Mouse (Mus musculus) CH12F3 (cell line): ENCODE measurements around the gene Jph3.

ENCODE experiments used
- in situ Hi-C: fragments of 300-500 bp; cut with MboI; formaldehyde crosslinking; loops from 2 replicates; pipeline ENCODE4 v1.14.3; 2020; ENCODE audit warnings: low sequenced_read_pairs

Jph3 gene

DNA sequence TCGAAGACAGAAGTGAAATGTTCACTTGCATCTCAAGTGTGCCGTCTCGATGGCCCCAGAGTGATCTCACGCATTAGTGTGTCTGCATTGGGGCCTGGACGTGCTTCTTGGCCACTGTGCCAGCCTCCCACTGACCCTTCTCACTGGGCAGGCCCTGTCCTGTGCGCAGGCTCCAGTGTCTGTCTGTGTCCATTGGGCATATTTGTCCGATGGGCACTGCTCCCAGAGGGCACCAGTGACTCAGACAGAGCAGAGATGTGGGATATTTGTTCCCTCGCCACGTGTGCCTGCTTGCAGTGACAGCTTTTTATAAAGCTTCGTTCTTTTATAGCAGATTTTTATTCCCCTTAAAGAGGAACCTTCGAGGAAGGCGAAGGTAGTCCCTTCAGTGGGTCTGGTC is 44.5 kb downstream of the Jph3 start:
- in situ Hi-C loops: no loop called here

DNA sequence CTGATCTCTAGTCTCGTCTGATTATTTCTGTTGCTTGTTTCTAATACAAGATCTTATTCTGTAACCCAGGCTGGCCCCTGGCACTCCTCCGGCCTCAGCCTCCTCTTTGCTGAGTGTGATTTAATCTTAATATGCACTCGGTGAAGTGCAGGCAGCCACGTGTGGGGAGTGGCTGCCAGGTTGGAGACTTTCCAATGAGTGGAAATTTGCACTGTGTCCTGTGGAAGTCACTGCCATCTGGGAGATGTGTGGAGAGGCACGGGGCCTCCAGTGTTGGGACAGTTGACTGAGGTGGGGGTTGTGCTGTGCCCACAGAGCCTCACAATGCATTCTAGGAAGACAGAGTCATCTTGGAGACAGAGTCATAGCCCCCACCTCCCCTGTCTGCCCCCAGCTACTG is 53.1 kb downstream of the Jph3 start:
- in situ Hi-C loops: no loop called here

DNA sequence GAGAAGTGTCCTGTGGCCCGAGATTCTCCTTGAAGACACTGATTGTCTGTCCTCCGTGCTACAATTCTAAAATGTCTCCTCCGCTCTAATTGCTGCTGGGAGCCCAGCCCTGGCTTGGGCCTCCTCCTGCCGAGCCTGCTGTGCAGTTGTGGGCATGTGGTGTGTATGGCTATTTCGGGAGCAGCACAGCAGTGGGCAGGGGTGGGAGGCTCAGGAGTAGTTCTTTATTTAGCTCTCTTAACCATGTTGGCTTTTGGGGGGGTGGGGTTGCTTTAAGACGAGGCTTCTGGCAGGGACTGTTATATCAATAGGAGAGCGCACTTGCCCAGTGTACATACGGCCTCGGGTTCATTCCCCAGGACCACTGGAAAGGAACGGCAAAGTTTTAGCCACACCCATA is 57.1 kb downstream of the Jph3 start:
- in situ Hi-C loops: no loop called here

DNA sequence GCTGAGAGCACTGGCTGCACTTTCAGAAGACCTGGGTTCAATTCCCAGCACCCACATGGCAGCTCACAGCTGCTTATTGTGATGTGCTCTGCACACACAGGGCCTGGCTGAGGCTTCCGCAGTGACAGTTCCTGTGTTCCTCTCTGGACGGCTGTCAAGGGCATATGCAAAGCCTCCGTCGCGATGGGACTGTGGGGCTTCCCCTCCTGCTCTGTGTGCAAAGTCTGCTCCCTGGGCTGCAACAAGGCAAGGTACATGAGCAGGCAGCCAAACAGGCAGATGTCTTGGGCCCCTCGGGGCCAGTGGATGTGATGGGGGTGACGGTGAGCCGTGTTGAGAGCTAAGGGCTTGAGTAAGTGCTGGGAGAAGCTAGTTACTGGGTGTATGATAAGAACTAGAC is 59.4 kb downstream of the Jph3 start:
- in situ Hi-C loops: no loop called here

DNA sequence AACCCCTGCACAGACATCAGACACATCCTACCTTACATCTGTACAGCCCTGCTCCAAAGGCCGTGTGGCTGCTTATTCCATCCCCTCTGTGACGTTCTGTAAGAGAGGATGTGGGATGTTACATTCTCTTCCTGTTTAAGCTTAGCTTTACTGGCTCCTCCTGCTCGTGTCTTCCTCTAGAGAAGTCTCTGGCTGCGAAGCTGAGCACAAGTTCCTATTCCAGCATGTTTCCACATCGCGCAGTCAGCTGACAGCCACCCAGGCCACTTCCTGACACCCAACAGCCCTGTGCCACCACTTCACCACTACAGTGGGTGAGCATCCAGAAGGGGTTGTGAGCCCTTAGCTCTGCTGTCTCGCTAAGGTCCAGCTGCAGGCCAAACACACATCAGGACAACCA is 62.7 kb downstream of the Jph3 start:
- in situ Hi-C loops: no loop called here

DNA sequence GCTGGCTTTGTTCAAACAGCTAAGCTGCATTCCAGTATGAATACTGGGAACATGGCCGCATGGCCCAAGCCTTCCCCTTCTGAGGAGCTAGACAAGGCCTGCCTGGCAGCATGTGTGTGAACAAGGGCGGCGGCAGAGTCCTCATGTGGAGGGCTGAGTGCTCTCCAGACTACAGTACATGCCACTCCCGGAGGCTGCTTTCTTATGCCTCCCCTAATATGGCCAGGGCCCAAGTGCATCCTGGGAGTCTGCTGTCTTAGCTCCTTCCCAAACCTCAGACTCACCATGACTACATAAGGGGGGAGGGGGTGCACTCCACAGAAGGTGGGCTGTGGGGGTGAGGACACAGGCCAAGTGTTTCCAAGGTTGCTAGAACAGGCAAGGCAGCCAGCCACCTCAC is 63.2 kb downstream of the Jph3 start:
- in situ Hi-C loops: no loop called here

DNA sequence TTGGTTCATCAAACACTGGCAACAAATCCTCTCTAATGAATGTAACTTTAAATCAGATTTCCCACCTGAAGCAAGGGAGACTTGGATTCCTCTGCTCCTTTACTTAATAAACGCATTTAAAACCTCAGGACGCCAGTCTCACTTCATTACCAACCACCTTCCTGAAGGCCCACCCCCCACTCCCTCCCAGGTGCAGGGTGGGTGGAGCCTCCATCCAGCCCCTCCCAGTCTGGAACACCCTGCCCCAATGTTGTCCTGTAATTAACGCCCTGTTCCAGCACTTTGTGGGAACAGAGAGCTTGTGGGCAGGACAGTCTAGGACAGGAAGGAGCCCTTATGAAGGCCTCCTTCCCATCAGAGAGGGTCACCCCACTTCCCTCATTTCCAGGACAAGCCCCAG is 64.7 kb downstream of the Jph3 start:
- in situ Hi-C loops: no loop called here

DNA sequence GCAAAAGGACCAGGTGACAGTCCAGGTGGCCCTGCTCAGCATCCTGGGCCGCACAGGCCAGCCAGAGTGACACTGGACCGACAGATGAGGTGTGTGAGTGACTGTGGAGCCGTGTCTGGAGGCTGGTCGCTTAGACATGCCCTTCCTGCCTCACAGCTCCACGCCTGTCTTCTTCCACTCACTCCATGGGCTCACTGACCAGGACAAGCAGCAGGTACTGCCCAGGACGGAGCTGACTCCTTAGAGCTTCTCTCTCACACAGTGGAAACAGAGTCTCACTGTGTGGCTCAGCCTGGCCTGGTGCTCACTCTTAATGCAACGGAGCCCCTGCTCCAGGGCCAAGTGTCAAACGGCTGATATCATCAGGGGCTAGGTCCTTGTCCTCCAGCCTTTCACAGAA is 66.0 kb downstream of the Jph3 start:
- in situ Hi-C loops: no loop called here

DNA sequence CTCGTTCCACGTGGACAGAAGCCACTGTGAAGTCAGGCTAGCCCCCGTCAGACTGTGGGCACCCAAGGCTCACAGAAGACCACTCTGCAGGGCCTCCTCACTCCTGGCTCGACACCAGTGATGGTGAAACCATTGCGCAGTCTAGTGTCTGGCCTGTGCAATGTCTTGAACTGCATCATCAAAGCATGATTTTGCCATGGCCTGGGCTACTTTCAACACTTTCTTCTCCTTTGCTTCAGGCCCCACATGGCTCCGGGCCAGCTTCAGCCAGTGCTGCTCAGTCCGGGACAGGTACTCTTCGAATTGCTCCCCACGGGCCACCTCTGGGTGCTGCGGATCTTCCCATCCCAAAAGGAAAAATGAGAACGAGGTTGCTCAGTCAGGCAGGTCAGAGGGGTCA is 67.0 kb downstream of the Jph3 start:
- in situ Hi-C loops: no loop called here

DNA sequence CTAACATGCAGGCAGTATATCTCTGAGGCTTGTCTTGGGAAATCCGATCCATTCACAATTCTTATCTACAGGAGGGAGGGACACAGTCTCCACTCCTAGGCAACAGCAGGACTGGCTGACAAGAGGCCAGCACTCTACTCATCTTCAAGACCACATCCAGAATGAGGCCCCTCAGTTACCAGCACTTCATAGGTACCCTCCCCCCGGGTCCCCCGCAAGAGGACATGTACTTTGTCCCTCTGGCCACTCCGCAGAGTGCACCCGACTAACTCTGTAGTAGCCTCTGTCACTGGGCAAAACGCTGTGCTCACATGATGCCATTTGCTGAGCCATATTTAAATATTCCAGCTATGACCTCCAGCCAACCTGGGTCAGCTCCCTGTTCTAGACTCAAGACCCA is 69.0 kb downstream of the Jph3 start:
- in situ Hi-C loops: no loop called here

DNA sequence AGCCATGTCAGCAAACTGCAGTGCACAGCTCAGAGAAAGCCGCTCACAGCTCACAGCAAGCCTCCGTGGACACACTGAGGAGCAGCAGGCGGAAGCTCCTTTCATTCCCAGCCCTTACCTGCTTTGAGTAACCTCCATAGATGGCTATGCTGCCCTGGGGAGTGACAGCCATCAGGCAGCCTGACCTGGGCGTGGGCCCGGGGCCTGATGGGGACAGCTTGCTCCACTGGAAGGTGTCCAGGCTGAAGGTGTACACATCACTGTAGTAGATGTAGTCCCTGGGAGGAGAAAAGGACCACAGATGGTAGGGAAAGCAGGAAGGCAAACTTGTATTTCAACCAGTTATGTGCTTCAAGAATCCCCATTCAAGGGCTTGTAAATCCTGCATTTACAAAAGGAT is 75.4 kb downstream of the Jph3 start:
- in situ Hi-C loops: no loop called here

DNA sequence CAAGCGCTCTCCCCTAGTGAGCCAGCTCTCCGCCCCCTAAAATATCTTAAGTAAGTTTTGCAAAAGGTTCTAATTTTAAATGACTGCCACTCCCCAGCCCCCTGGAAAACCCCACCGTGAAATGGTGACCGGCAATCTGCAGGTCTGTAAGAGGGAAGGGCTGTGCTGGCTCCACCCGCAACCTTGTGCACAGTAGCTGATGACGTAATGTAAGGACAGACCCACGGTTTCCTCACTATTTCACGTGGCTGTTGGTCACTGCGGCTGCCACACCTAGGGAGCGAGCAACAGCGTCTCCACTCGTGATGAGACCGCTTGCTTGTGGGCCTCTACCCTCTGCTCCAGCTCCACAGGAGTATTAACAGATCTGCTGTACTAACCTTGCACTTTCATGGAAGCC is 76.7 kb downstream of the Jph3 start:
- in situ Hi-C loops: no loop called here

DNA sequence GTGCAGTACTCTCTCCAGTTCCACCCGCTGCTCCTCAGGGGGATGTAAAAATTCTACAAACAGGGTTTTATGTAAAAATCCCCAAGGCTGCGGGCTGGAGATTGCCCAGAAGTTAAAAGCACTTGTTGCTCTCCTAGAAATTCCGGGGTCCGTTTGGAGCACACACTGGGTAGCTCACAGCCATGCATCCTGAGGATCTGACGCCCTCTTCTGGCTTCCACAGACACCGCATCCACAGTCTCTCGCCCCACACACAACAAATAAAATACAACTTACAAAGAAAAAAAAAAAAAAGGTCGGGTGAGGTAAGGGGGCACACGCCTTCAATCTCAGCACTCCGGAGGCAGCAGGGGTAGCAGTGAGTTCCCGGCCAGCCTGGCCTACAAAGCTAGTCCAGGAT is 78.6 kb downstream of the Jph3 start:
- in situ Hi-C loops: no loop called here

DNA sequence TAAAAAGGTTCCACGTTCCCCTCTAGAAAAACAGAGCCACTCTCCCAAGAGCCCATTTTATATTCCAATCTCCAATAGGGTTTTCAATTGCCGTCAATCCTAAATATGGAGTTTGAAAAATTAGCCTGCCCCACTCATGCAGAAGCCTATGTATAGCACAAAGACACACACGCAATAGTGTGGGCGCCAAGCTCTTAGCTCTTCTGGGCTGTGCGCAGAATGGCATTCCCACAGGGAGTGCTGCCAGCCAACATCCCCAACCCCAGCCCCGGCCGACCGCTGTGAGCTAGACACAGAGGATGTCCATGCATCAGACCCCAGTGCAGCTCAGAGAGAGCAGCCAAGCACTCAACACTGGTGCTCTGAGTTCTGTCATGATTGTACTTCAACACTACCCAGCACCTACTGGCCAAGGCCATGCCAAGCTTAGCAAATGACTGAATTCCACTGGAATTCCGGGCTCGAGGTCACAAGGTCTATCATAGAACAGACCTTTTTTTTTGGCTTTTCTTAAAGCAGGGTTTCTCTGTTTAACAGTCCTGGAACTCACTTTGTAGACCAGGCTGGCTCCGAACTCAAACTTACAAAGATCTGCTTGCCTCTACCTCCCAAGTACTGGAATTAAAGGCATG is 80.2 kb downstream of the Jph3 start:
- in situ Hi-C loops: no loop called here

DNA sequence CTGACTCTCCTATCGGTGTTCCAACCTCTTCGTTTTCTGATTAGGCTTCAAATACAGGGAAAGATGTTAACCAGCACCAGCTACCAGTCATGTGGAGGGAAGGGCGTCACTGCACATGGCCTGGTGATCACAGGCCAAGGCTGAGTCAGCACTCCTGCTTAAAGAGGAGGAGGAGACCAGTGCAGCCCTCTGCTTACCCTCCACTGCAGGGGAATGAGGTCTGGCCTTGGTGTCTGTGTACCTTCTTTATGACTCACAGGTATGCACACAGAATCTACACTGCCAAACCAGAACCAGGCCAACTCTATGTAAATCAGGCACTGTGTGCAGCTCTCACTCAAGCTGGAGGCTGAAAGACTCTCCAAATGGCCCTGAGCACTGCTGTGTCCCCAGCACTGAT is 82.1 kb downstream of the Jph3 start:
- in situ Hi-C loops: no loop called here

DNA sequence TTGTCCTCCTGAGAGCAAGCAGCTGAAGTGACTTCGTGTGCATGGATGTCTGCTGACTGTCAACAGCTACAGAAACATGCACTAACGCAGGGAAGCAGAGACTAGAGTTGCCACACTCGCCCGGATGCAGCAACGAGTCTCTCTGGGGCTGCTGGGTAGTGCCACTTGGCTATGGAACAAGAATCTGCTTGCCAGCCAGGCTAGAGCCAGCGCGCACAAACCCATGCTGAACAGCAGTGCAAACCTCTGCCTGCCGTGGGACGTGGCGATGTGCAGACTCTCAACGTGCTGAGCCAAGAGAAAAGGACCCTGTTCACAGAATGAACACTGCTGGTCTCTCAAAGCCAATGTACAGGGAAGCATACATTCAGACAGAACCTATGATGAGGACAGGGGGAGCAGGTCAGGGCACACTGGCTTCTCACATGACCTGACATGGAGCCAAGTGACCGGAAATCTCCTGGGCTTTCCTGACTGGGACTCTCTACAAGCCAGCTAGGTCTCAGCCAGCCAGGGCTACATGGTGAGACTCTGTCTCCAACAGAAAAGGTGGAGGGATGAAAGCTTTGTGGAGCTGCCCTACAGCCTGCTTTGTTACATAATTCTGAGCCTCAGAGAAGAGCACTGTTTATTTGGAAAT is 82.6 kb downstream of the Jph3 start:
- in situ Hi-C loops: no loop called here

DNA sequence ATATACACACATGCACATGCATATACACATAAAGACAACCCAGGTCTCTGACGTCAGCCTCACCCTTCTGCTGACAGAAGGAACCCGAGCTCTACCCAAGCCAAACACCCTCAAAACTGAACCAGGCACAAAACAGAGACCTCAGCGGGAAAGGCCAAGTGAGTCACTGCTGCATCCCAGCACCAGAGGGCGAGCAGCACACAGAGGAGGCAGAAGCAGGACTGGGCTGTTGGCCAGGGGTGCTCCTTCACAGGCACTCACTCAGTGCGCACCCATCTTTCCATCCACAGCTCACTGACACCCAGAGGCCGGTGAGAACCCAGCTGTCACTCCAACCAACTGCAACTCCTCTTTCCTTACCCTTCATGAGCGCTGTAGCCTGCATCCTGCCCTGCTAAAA is 88.8 kb downstream of the Jph3 start:
- in situ Hi-C loops: no loop called here

DNA sequence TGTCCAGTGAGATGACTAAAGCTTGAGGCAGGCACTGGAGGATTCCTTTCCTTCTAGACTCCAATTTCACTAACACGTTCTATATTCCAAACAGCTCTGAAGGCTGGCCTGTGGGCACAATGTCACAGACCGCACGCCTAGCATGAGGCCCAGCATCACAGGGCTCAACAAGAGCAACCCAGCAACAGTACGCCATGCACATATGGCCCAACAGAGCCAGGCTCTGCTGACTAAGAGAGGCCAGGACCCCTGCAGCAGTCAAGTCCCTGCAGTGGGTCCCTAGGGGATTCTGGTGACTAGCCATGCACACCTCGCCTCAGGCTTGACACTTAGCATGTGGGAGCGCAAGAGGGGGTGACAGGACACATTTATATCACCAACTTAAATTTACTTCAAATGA is 91.4 kb downstream of the Jph3 start:
- in situ Hi-C loops: no loop called here

DNA sequence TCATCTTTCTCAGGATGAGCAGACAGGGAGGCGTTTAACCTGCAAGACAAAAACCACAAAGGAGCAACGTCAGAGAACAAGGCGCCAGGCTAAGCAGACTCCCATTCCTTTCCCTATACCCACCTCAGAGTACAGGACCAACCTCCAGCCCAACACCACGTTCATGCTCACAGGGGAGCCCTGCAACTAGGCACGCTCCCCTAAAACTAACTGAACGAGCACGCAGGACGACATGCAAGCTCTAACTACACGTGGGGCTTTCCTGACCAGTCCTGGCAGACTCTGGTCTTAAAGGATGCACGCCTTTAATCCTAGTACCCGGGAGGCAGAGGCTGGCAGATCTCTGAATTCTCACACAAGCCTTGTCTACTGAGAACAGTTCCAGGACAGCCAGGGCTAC is 91.9 kb downstream of the Jph3 start:
- in situ Hi-C loops: no loop called here

DNA sequence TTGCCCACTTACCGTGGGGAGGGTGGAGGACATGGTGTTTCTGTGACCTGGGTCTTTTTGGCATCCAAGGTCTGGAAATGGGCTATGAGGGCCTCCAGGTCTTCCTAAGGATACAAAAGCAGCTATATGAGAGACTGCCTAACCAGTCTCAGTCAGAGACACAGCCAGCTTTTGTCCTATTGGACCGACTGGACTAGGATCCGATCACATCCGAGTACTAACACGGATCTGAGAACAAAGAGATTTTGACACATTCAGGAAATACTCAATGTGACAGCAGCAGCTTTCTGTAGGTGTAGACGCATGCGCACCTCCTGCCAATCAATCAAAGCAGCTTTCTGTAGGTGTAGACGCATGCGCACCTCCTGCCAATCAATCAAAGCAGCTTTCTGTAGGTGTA is 92.3 kb downstream of the Jph3 start:
- in situ Hi-C loops: no loop called here

DNA sequence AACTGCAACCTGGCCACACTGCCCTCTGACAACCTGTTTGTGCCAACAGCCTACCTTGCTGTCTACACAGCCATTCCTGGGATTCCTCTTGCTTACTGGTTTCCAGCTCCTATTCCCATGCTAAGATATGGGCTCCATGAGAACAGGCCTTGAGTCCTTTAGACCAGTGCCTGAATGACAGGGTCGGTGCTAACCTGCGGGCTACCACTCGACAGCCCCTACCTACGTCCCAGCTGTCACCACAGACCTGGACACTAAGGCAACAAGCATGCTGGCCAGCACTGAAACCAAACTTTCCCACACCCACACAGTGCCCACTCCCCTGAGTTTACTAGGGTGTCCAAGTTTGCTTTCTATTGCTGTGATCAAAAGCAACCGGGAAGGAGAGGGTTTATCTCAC is 98.3 kb downstream of the Jph3 start:
- in situ Hi-C loops: no loop called here

DNA sequence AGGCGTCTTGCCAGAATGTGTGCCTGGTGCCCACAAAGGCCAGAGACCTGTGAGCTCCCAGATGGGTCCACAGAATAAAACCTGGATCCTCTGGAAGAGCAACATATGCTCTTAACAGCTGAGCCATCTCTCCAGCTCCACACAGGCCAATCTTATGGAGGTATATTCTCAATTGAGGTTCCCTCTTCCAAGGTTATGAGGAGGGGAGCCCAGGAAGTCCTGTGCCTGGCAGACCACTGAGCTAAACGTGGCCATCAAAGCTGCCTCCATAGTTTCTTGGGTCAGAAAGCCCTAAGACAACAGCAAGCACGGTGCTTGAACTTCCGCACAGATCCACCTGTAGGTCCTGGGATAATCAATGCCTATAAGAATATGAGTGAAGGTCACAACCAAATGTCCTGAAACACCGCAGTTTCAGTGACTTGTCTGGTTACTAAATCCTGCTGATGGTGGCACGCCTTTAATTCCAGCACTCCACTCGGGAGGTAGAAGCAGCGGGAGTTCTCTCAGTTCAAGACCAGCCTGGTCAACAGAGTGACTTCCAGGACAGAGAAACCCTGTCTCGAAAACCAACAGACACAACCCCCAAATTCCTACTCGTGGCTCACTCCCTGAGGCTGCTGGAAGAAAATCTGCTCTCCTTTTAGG is 99.1 kb downstream of the Jph3 start:
- in situ Hi-C loops: no loop called here
